Mouse (Mus musculus): Measurements from ENCODE around the gene Dnah2. TPM values are rescaled to one million over a fixed set of nuclear protein-coding genes. Genes with fewer than 3 reads are reported as not detected.

The Dnah2 gene
- 0.44 and 0.93 TPM in 2 replicates for polyA plus RNA-seq (2012; rRNA removed)

GRCm38 (mm10) chr11:69549060-69549656 lies at the start of gene Dnah2:
TSS of gene Dnah2 (minus strand) at chr11:69549110.

GRCm38 (mm10) chr11:69580091-69580514 lies 31.2 kb upstream of the Dnah2 start, which contains the start of the genes Wrap53 and Trp53:
TSS of gene Wrap53 (minus strand) at chr11:69580255.
TSS of gene Trp53 (plus strand) at chr11:69580359.

GRCm38 (mm10) chr11:69559851-69560765 lies 11.2 kb upstream of the Dnah2 start, which contains the start of gene Efnb3:
TSS of gene Efnb3 (minus strand) at chr11:69560205.

GRCm38 (mm10) chr11:69413221-69414181 lies 135.4 kb downstream of the Dnah2 start, which contains the start of gene Kdm6b:
TSS of gene Kdm6b (minus strand) at chr11:69413675.

GRCm38 (mm10) chr11:69398059-69398458 lies 150.9 kb downstream of the Dnah2 start, which contains the start of gene Tmem88:
TSS of gene Tmem88 (minus strand) at chr11:69398234.

GRCm38 (mm10) chr11:69395235-69395633 lies 153.7 kb downstream of the Dnah2 start, which contains the start of the genes Naa38 and Cyb5d1:
TSS of gene Naa38 (plus strand) at chr11:69395487.
TSS of gene Cyb5d1 (minus strand) at chr11:69395631.

Other genes with a start within 250 kb of the Dnah2 start
- gene Cntrob, start 225.3 kb downstream of the Dnah2 start, polyA plus RNA-seq (2012; rRNA removed): 8.3 and 8.5 TPM in 2 replicates
- 27.2 and 27.3 TPM in 2 replicates for gene Trappc1, start 225.1 kb downstream of the Dnah2 start, polyA plus RNA-seq (2012; rRNA removed)
- 1.3 TPM in 2 replicates for gene Kcnab3, start 222.9 kb downstream of the Dnah2 start, polyA plus RNA-seq (2012; rRNA removed)
- gene Rnf227, start 208.6 kb downstream of the Dnah2 start, polyA plus RNA-seq (2012; rRNA removed): 1.2 and 1.4 TPM in 2 replicates
- 101 and 103 TPM in 2 replicates for gene Chd3, start 179.7 kb downstream of the Dnah2 start, polyA plus RNA-seq (2012; rRNA removed)
- 150 and 174 TPM in 2 replicates for gene Naa38, start 153.6 kb downstream of the Dnah2 start, polyA plus RNA-seq (2012; rRNA removed)
- 10.1 and 11.7 TPM in 2 replicates for gene Cyb5d1, start 153.5 kb downstream of the Dnah2 start, polyA plus RNA-seq (2012; rRNA removed)
- gene Tmem88, start 150.9 kb downstream of the Dnah2 start, polyA plus RNA-seq (2012; rRNA removed): 12.4 and 25.4 TPM in 2 replicates
- gene Kdm6b, start 135.4 kb downstream of the Dnah2 start, polyA plus RNA-seq (2012; rRNA removed): 15.5 and 18.5 TPM in 2 replicates
- gene Efnb3, start 11.1 kb upstream of the Dnah2 start, polyA plus RNA-seq (2012; rRNA removed): 1.1 and 1.8 TPM in 2 replicates
- 13.9 and 18.2 TPM in 2 replicates for gene Wrap53, start 31.1 kb upstream of the Dnah2 start, polyA plus RNA-seq (2012; rRNA removed)
- gene Trp53, start 31.2 kb upstream of the Dnah2 start, polyA plus RNA-seq (2012; rRNA removed): 69.1 and 71.7 TPM in 2 replicates
- 6.2 and 6.3 TPM in 2 replicates for gene Atp1b2, start 56.8 kb upstream of the Dnah2 start, polyA plus RNA-seq (2012; rRNA removed)
- not detected in 2 replicates for gene Shbg, start 68.8 kb upstream of the Dnah2 start, polyA plus RNA-seq (2012; rRNA removed)
- gene Sat2, start 72.9 kb upstream of the Dnah2 start, polyA plus RNA-seq (2012; rRNA removed): 1.3 and 1.8 TPM in 2 replicates
- 40.4 and 45.3 TPM in 2 replicates for gene Fxr2, start 83.9 kb upstream of the Dnah2 start, polyA plus RNA-seq (2012; rRNA removed)
- gene Sox15, start 106.2 kb upstream of the Dnah2 start, polyA plus RNA-seq (2012; rRNA removed): not detected in 2 replicates
- 97.9 and 102 TPM in 2 replicates for gene Mpdu1, start 113.5 kb upstream of the Dnah2 start, polyA plus RNA-seq (2012; rRNA removed)
- gene Cd68, start 117.0 kb upstream of the Dnah2 start, polyA plus RNA-seq (2012; rRNA removed): 16.9 and 23.1 TPM in 2 replicates
- gene Eif4a1, start 123.3 kb upstream of the Dnah2 start, polyA plus RNA-seq (2012; rRNA removed): 190 and 192 TPM in 2 replicates
- gene Senp3, start 133.0 kb upstream of the Dnah2 start, polyA plus RNA-seq (2012; rRNA removed): 37.8 and 38.7 TPM in 2 replicates
- gene Tnfsf13, start 136.7 kb upstream of the Dnah2 start, polyA plus RNA-seq (2012; rRNA removed): 15.1 and 20.9 TPM in 2 replicates
- gene Tnfsf12, start 146.7 kb upstream of the Dnah2 start, polyA plus RNA-seq (2012; rRNA removed): 26.3 and 32.5 TPM in 2 replicates
- 5.2 and 5.7 TPM in 2 replicates for gene Tnfsfm13, start 147.0 kb upstream of the Dnah2 start, polyA plus RNA-seq (2012; rRNA removed)
- 19.8 and 20.0 TPM in 2 replicates for gene Polr2a, start 209.5 kb upstream of the Dnah2 start, polyA plus RNA-seq (2012; rRNA removed)
- gene Slc35g3, start 212.9 kb upstream of the Dnah2 start, polyA plus RNA-seq (2012; rRNA removed): 0.33 TPM in 1 of 2 replicates, not detected in the other
- 37.2 and 40.3 TPM in 2 replicates for gene Zbtb4, start 216.8 kb upstream of the Dnah2 start, polyA plus RNA-seq (2012; rRNA removed)
- 5.7 and 8.7 TPM in 2 replicates for gene Chrnb1, start 246.8 kb upstream of the Dnah2 start, polyA plus RNA-seq (2012; rRNA removed)

All from colon, adult 2 months (tissue).